Mouse (Mus musculus) testis, adult 2 months (tissue): Measurements from ENCODE around the gene Arl8b.

Source experiments
- CTCF ChIP-seq: fragments of 200-500 bp; IDR thresholded peaks from 2 replicates; pipeline ENCODE4 v1.5.1; 2012; ENCODE audit warnings: low read depth, mild to moderate bottlenecking, inconsistent platforms, low read length, moderate library complexity; ENCODE audit not compliant: control insufficient read depth, insufficient read depth, insufficient replicate concordance
- POLR2A ChIP-seq: fragments of 200-500 bp; IDR thresholded peaks from 2 replicates; pipeline ENCODE4 v1.6.1; 2012; ENCODE audit warnings: low read depth, mild to moderate bottlenecking, inconsistent platforms, low read length, moderate library complexity; ENCODE audit not compliant: control insufficient read depth

- TF ChIP-seq CTCF (no peak), POLR2A (no peak)
Measured at GRCm38 (mm10) chr6:108784056-108784455, 1.2 kb downstream of the Arl8b start.
